In genomic region chr1:74390287-74390906, GRCm38 (mm10) we compare ENCODE assay signal across 9 mouse cellular contexts. TPM values are rescaled to one million over a fixed set of nuclear protein-coding genes. Genes with fewer than 3 reads are reported as not detected.
DNase-seq lines count a peak whose midpoint lies in the region; ATAC-seq and TF ChIP-seq lines count a peak whose summit lies in the region.
"Had no signal": no experiment of that assay in that cellular context is flagged by ENCODE, and none has a peak within 500 bp of the region (broad histone marks: within the 10 kb centered on the region; RNA-seq: fewer than 3 reads in every experiment).

No protein-coding gene starts in this region.

- peak overlapping the region; percentile 2; the same call in 1 of the 2 replicates for H3K4me3 ChIP-seq in forebrain, embryonic 14.5 days (ENCODE audit: low read depth, low read length)
- peak overlapping the region; percentile 18 for H3K4me3 ChIP-seq in hindbrain, embryonic 16.5 days (ENCODE audit: low read length)
- H3K4me3 ChIP-seq in liver, embryonic 14.5 days (ENCODE audit: insufficient read depth in 1 of 2, low read depth in 2 of 2, low read length in 2 of 2) = peak overlapping the region; percentile 73 to 84

- 6% methylated on average over 21 of the region's 21 CpGs for WGBS in forebrain, embryonic 14.5 days
- 7% methylated on average over 21 of the region's 21 CpGs for WGBS in hindbrain, embryonic 16.5 days
- WGBS in liver, embryonic 14.5 days (ENCODE audit: insufficient replicate concordance) = 3% methylated on average over 21 of the region's 21 CpGs

- no peaks in the 10 kb centered on the region for H3K9me3 ChIP-seq in forebrain, embryonic 14.5 days (replicated peaks; ENCODE audit: control insufficient read depth, low read length)
- H3K9me3 ChIP-seq in hindbrain, embryonic 16.5 days (ENCODE audit: control insufficient read depth, low read length) = no peaks in the 10 kb centered on the region
- H3K9me3 ChIP-seq in liver, embryonic 14.5 days (ENCODE audit: control insufficient read depth, low read length) = no peaks in the 10 kb centered on the region

- no peak overlapping the region; the same call in 1 of the 2 replicates for H3K9ac ChIP-seq in forebrain, embryonic 14.5 days (ENCODE audit: low read length)
- H3K9ac ChIP-seq in hindbrain, embryonic 16.5 days (ENCODE audit: low read depth, low read length) = peak overlapping the region; percentile 0; the same call in 1 of the 2 replicates
- H3K9ac ChIP-seq in liver, embryonic 14.5 days (replicated peaks) = peak overlapping the region; percentile 95

- H3K27me3 ChIP-seq in forebrain, embryonic 14.5 days (replicated peaks; ENCODE audit: control insufficient read depth, insufficient read depth, low read length) = 0 out of 2 replicates have a peak, but pooled peaks cover 6% of the 10 kb centered on the region
- H3K27me3 ChIP-seq in hindbrain, embryonic 16.5 days (replicated peaks; ENCODE audit: control insufficient read depth, insufficient read depth, low read length) = peaks cover 6% of the 10 kb centered on the region; the same call in 1 of the 2 replicates
- no peaks in the 10 kb centered on the region for H3K27me3 ChIP-seq in liver, embryonic 14.5 days (ENCODE audit: control insufficient read depth, insufficient read depth, low read length)
- H3K27me3 ChIP-seq: Patski had no signal

- H3K36me3 ChIP-seq in forebrain, embryonic 14.5 days (ENCODE audit: control insufficient read depth, insufficient read depth, low read length) = peaks cover 14% of the 10 kb centered on the region
- peaks cover 7% of the 10 kb centered on the region for H3K36me3 ChIP-seq in hindbrain, embryonic 16.5 days (ENCODE audit: control insufficient read depth, insufficient read depth, low read length)
- peaks cover 20% of the 10 kb centered on the region for H3K36me3 ChIP-seq in liver, embryonic 14.5 days (replicated peaks; ENCODE audit: control insufficient read depth, insufficient read depth, low read depth)

- peak; percentile 75 for DNase-seq in gastrocnemius, adult 18-20 months (ENCODE audit: low spot score)
- DNase-seq in gastrocnemius, postnatal 25 days = no peak
- DNase-seq in c-Kit-positive CD71-positive TER-119-positive erythroid progenitor cells, embryonic 14.5 days (ENCODE audit: low spot score) = peak; percentile 86
- DNase-seq in forebrain, embryonic 14.5 days (ENCODE audit: low spot score) = peak; percentile 51
- peak in 2 of 3 experiments; percentile 66 to 78 for DNase-seq in liver, embryonic 14.5 days (ENCODE audit: low read depth in 3 of 3, low spot score in 3 of 3)
- DNase-seq in neural tube, embryonic 10.5 days (ENCODE audit: extremely low spot score, low spot score) = peak; percentile 66
- DNase-seq in thymus, postnatal 14 days = peak; percentile 80

- H3K27ac ChIP-seq in forebrain, embryonic 14.5 days (ENCODE audit: low read depth, low read length) = no peak overlapping the region
- H3K27ac ChIP-seq in hindbrain, embryonic 16.5 days (ENCODE audit: low read depth, low read length) = no peak overlapping the region
- peak overlapping the region; percentile 83 for H3K27ac ChIP-seq in liver, embryonic 14.5 days

- H3K4me1 ChIP-seq in forebrain, embryonic 14.5 days (ENCODE audit: control insufficient read depth, insufficient read depth, low read length) = peaks cover 4% of the 10 kb centered on the region; the same call in 1 of the 2 replicates
- peaks cover 26% of the 10 kb centered on the region for H3K4me1 ChIP-seq in hindbrain, embryonic 16.5 days (ENCODE audit: control insufficient read depth, insufficient read depth, low read depth, low read length)
- peaks cover 23 to 34% of the 10 kb centered on the region in 2 experiments for H3K4me1 ChIP-seq in liver, embryonic 14.5 days (replicated peaks; ENCODE audit: control insufficient read depth in 2 of 2, insufficient read depth in 2 of 2, low read length in 1 of 2)

- TF ChIP-seq CTCF in liver, embryonic 14.5 days (IDR thresholded peaks at IDR 0.05; ENCODE audit: low read depth) = peak; percentile 95

- no peak for ATAC-seq in forebrain, embryonic 14.5 days
- ATAC-seq in hindbrain, embryonic 16.5 days = no peak
- no peak for ATAC-seq in liver, embryonic 14.5 days (ENCODE audit: insufficient read depth)

- H3K4me2 ChIP-seq in forebrain, embryonic 14.5 days (ENCODE audit: low read length) = peak overlapping the region; percentile 93
- peak overlapping the region; percentile 47 for H3K4me2 ChIP-seq in hindbrain, embryonic 16.5 days (ENCODE audit: low read length)
- peak overlapping the region; percentile 68 for H3K4me2 ChIP-seq in liver, embryonic 14.5 days (ENCODE audit: low read depth)

- no peak for TF ChIP-seq EP300 in liver, embryonic 14.5 days (IDR thresholded peaks at IDR 0.05; ENCODE audit: low read depth)

RNA-seq across cellular contexts. Expression of gene Ctdsp1, which starts 0.9 kb away (rescaled TPM):
- total RNA-seq in gastrocnemius, adult 18-20 months (2021) = 100 to 1,000 TPM; 107 TPM
- total RNA-seq in gastrocnemius, postnatal 25 days (2021) = 10 to 100 TPM; 82.7 to 82.9 TPM
- 19.9 and 22.3 TPM in 2 replicates for polyA plus RNA-seq in forebrain, embryonic 14.5 days (2014; fragmentation: Nextera tagmentation; extraction: Ambion mirVana)
- polyA plus RNA-seq in hindbrain, embryonic 16.5 days (2015; fragmentation: Nextera tagmentation; extraction: Ambion mirVana) = 19.0 and 20.0 TPM in 2 replicates
- polyA plus RNA-seq in liver, embryonic 14.5 days (2012; rRNA removed) = 36.0 and 39.6 TPM in 2 replicates
- 37.6 and 40.3 TPM in 2 replicates for polyA plus RNA-seq in liver, embryonic 14.5 days (2014; fragmentation: Nextera tagmentation; extraction: Ambion mirVana)

RNA-seq across cellular contexts. Expression of gene Slc11a1, which starts 15.4 kb away (rescaled TPM):
- 1 to 10 TPM; 3.6 to 8.1 TPM for total RNA-seq in gastrocnemius, adult 18-20 months (2021)
- total RNA-seq in gastrocnemius, postnatal 25 days (2021) = 1 to 10 TPM; 2.9 to 3.2 TPM
- polyA plus RNA-seq in forebrain, embryonic 14.5 days (2014; fragmentation: Nextera tagmentation; extraction: Ambion mirVana) = 1.9 and 2.4 TPM in 2 replicates
- 2.6 and 3.3 TPM in 2 replicates for polyA plus RNA-seq in hindbrain, embryonic 16.5 days (2015; fragmentation: Nextera tagmentation; extraction: Ambion mirVana)
- 9.2 and 13.7 TPM in 2 replicates for polyA plus RNA-seq in liver, embryonic 14.5 days (2012; rRNA removed)
- 8.3 and 8.7 TPM in 2 replicates for polyA plus RNA-seq in liver, embryonic 14.5 days (2014; fragmentation: Nextera tagmentation; extraction: Ambion mirVana)

RNA-seq across cellular contexts. Expression of gene Vil1, which starts 18.8 kb away (rescaled TPM):
- total RNA-seq in gastrocnemius, adult 18-20 months (2021) = under 1 TPM in 1 of 2 experiments, not detected in 1; 0.11 TPM
- under 1 TPM in 1 of 2 experiments, not detected in 1; 0.13 TPM for total RNA-seq in gastrocnemius, postnatal 25 days (2021)
- 0.14 and 0.33 TPM in 2 replicates for polyA plus RNA-seq in forebrain, embryonic 14.5 days (2014; fragmentation: Nextera tagmentation; extraction: Ambion mirVana)
- 0.19 and 0.22 TPM in 2 replicates for polyA plus RNA-seq in hindbrain, embryonic 16.5 days (2015; fragmentation: Nextera tagmentation; extraction: Ambion mirVana)
- 0.39 and 0.62 TPM in 2 replicates for polyA plus RNA-seq in liver, embryonic 14.5 days (2012; rRNA removed)
- 0.40 and 0.50 TPM in 2 replicates for polyA plus RNA-seq in liver, embryonic 14.5 days (2014; fragmentation: Nextera tagmentation; extraction: Ambion mirVana)

RNA-seq across cellular contexts. Expression of gene Catip, which starts 28.5 kb away (rescaled TPM):
- total RNA-seq in gastrocnemius, adult 18-20 months (2021) = under 1 TPM in 1 of 2 experiments, not detected in 1; 0.11 TPM
- not detected for total RNA-seq in gastrocnemius, postnatal 25 days (2021)
- polyA plus RNA-seq in forebrain, embryonic 14.5 days (2014; fragmentation: Nextera tagmentation; extraction: Ambion mirVana) = 0.50 and 0.93 TPM in 2 replicates
- 2.2 and 2.8 TPM in 2 replicates for polyA plus RNA-seq in hindbrain, embryonic 16.5 days (2015; fragmentation: Nextera tagmentation; extraction: Ambion mirVana)
- 0.05 and 0.10 TPM in 2 replicates for polyA plus RNA-seq in liver, embryonic 14.5 days (2012; rRNA removed)
- not detected in 2 replicates for polyA plus RNA-seq in liver, embryonic 14.5 days (2014; fragmentation: Nextera tagmentation; extraction: Ambion mirVana)

Comparison
In these comparisons a context has a peak if more than half of its experiments do, and no peak if none do; other contexts are left out.
1. H3K4me3 ChIP-seq: peak in every context shown above with its lines; median percentile 78 in liver, embryonic 14.5 days; 18 in hindbrain, embryonic 16.5 days; 2 in forebrain, embryonic 14.5 days.